Mouse (Mus musculus) embryonic facial prominence, embryonic 15.5 days (tissue): ENCODE measurements around the gene Sppl3. TPM values are rescaled to one million over a fixed set of nuclear protein-coding genes. Genes with fewer than 3 reads are reported as not detected.
A peak's percentile ranks its signal among the peaks of the same experiment; 100 is the strongest.

ENCODE experiments used
- ATAC-seq: fragments of 200-750 bp; cut with Nextera tagmentation; 2 replicates; pipeline ENCODE4 v1.8.0; 2017; ENCODE audit warnings: low read depth, moderate TSS enrichment; ENCODE audit not compliant: insufficient number of reproducible peaks, low FRiP score, low TSS enrichment
- H3K27ac ChIP-seq: fragments of 300-500 bp; sonication (generic); replicated peaks from 2 replicates; pipeline ENCODE4 v1.5.1; 2015; ENCODE audit warnings: mild to moderate bottlenecking, inconsistent platforms
- H3K27me3 ChIP-seq: fragments of 300-500 bp; sonication (generic); 2 replicates; pipeline ENCODE4 v1.6.1; 2015; ENCODE audit warnings: inconsistent platforms
- H3K36me3 ChIP-seq: fragments of 300-500 bp; sonication (generic); 2 replicates; pipeline ENCODE4 v1.6.1; 2015; ENCODE audit warnings: mild to moderate bottlenecking, inconsistent platforms
- H3K4me1 ChIP-seq: fragments of 300-500 bp; sonication (generic); 2 replicates; pipeline ENCODE4 v1.6.1; 2015; ENCODE audit warnings: inconsistent platforms
- H3K4me2 ChIP-seq: fragments of 300-500 bp; sonication (generic); replicated peaks from 2 replicates; pipeline ENCODE4 v1.6.1; 2015; ENCODE audit warnings: mild to moderate bottlenecking, inconsistent platforms
- H3K4me3 ChIP-seq: fragments of 300-500 bp; sonication (generic); replicated peaks from 2 replicates; pipeline ENCODE4 v1.5.1; 2015; ENCODE audit warnings: mild to moderate bottlenecking, inconsistent platforms
- H3K9ac ChIP-seq: fragments of 300-500 bp; sonication (generic); 2 replicates; pipeline ENCODE4 v1.6.1; 2015; ENCODE audit warnings: inconsistent platforms
- H3K9me3 ChIP-seq: fragments of 300-500 bp; sonication (generic); replicated peaks from 2 replicates; pipeline ENCODE4 v1.6.1; 2016; ENCODE audit warnings: inconsistent platforms
- WGBS: fragments of 180-500 bp; shearing (Covaris S2); methylation state at CpG from one replicate; pipeline ENCODE4 v1.1.7; 2015; 5-methylcytosine and 5-hydroxymethylcytosine counted together
- polyA plus RNA-seq: library from polyadenylated mRNA; unstranded; fragments of >200 nt; fragmentation: Nextera tagmentation; extraction: Ambion mirVana; gene quantifications from 2 replicates; pipeline ENCODE4 v1.2.1, GENCODE M21; 2015

Sppl3 gene
- polyA plus RNA-seq, 1 experiment from 2014 or later, result 20.9 TPM

DNA sequence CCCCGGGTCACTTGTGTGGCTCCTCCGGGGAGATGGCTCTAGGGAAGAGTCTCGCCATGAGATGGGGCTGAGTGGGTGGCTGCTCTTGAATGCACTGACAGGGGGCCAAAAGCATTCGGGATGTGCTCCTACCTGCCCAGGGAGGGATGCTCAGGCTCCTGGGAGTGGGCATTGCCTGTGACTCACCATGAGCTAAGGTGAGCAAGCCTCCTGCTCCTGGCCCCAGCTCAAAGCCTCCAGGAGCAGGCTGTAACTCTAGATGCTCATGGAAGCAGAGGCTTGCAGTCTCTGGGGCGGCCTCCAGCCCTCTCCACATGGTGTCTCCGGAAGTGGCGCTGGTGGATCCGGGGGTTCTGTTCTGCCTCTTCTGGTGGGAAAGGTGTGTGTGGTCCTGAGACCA is 9.5 kb upstream of the Sppl3 start:
- ATAC-seq, result peak; percentile 17; the same call in 1 of the 2 replicates
- H3K4me1 ChIP-seq, result peaks cover 13% of the 10 kb centered on the region; the same call in 1 of the 2 replicates
- H3K4me2 ChIP-seq, result peak overlapping the region; percentile 3; the same call in 1 of the 2 replicates
- H3K36me3 ChIP-seq, result no peaks in the 10 kb centered on the region
- 39% methylated on average over 8 of the region's 8 CpGs for WGBS
- H3K9ac ChIP-seq, result no peak overlapping the region
- H3K27me3 ChIP-seq, result no peaks in the 10 kb centered on the region
- no peak overlapping the region for H3K4me3 ChIP-seq
- H3K9me3 ChIP-seq, result no peaks in the 10 kb centered on the region
- peak overlapping the region; percentile 71 for H3K27ac ChIP-seq

DNA sequence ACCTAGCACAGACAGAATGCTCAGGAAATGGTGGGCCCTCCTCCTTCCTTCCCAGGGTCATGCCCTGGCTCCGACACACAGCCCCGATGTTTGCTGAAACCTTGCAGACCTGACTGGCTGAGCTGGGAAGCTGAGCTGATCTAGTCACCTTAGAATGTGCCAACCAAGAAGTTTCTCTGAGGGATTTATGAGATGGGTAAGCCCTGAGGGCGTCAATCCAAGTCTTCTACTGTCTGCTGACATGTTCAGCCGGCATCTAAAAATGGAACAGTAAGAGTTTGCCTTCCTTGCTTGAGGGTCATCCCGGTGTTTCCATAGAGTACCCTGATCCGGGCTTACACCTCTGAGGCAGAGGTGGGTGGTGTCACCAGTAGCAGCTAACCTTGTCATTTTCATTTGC is 8.2 kb upstream of the Sppl3 start:
- H3K27ac ChIP-seq, result no peak overlapping the region
- 66% methylated on average over 6 of the region's 6 CpGs for WGBS
- H3K36me3 ChIP-seq, result no peaks in the 10 kb centered on the region
- no peak overlapping the region for H3K4me2 ChIP-seq
- no peaks in the 10 kb centered on the region for H3K9me3 ChIP-seq
- ATAC-seq, result no peak
- H3K27me3 ChIP-seq, result no peaks in the 10 kb centered on the region
- peaks cover 24% of the 10 kb centered on the region for H3K4me1 ChIP-seq
- H3K4me3 ChIP-seq, result no peak overlapping the region
- H3K9ac ChIP-seq, result no peak overlapping the region

DNA sequence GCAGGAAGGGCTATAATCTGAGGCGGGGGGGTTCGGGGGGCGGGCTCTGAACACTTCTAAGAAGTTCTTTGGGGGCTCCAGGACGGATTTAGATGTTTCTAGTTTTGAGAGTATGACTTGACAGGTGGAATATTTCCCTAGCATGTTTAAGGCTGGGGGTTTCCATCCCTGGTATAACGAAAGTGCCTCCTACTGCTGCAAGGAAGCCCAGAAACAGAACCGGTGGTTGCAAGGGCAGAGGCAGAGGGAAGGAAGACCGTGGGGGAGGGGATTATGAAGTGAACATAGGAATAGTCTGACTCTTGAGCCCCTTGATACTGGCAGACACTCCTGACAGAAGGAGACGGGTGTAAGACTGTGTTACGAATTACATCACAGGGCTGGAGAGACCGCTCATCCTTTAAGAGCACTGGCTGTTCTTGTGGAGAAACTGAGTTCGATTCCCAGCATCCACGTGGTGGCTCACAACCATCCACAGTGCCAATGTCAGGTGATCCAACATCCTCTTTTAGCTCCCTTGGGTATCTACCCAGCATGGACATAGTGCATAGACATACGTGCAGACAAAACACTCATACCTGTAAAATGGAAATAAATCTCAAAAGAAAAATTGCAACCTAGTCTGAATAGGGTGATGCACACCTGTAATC is 7.6 kb upstream of the Sppl3 start:
- Histone ChIP-seq H3K4me1 (peaks cover 27% of the 10 kb centered on the region), H3K9me3 (no peaks in the 10 kb centered on the region), H3K4me2 (no peak overlapping the region), H3K4me3 (no peak overlapping the region), H3K27me3 (no peaks in the 10 kb centered on the region), H3K36me3 (no peaks in the 10 kb centered on the region), H3K27ac (no peak overlapping the region), H3K9ac (no peak overlapping the region)
- 72% methylated on average over 13 of the region's 13 CpGs for WGBS
- ATAC-seq, result no peak

DNA sequence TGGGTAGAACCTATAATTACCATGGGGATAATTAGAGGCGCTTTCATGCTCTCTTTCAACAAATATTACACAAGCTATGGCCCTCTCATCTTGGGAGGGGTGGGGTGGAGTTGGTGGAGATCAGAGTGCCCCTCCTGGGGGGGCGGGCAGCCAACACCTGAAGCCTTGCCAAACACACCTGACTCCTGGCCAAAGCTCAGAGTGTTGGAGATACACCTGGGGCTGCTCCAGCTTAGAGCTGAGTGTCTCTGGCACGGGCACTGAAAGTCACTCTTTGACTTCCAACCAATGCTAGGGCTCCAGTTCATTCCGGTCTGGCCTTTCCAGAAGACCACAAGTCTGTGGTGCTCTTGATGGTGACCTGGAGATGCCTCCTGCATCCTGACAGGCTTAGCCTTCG is 3.2 kb upstream of the Sppl3 start:
- Histone ChIP-seq H3K4me1 (peaks cover 36% of the 10 kb centered on the region), H3K36me3 (no peaks in the 10 kb centered on the region), H3K9ac (no peak overlapping the region), H3K4me2 (no peak overlapping the region), H3K9me3 (no peaks in the 10 kb centered on the region), H3K27ac (peak overlapping the region; percentile 89), H3K27me3 (no peaks in the 10 kb centered on the region), H3K4me3 (no peak overlapping the region)
- ATAC-seq, result no peak
- 73% methylated on average over 5 of the region's 5 CpGs for WGBS

DNA sequence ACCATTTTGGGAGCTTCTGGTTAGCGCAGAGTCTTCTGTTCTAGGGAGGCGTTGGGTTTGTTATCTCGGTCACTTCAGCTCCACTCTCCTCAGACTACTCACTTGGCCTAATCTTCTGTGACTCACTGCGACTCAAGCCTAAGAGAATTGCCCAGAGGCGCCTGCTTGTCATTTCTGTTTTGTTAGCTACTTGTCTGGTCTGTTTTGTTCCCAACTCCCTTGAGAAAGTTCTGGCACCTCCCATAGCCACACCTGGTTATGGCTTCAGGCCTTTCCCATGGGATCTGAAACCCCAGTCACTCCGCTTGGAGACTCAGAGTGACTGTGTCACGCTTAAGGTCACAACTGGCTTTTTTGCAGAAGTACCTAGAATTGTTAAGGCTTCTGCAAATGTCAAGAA is 2.6 kb upstream of the Sppl3 start:
- WGBS, result 74% methylated on average over 7 of the region's 7 CpGs
- Histone ChIP-seq H3K27ac (peak overlapping the region; percentile 89), H3K4me2 (no peak overlapping the region), H3K4me1 (peaks cover 39% of the 10 kb centered on the region), H3K36me3 (no peaks in the 10 kb centered on the region), H3K27me3 (no peaks in the 10 kb centered on the region), H3K9ac (no peak overlapping the region), H3K4me3 (no peak overlapping the region), H3K9me3 (no peaks in the 10 kb centered on the region)
- ATAC-seq, result no peak

DNA sequence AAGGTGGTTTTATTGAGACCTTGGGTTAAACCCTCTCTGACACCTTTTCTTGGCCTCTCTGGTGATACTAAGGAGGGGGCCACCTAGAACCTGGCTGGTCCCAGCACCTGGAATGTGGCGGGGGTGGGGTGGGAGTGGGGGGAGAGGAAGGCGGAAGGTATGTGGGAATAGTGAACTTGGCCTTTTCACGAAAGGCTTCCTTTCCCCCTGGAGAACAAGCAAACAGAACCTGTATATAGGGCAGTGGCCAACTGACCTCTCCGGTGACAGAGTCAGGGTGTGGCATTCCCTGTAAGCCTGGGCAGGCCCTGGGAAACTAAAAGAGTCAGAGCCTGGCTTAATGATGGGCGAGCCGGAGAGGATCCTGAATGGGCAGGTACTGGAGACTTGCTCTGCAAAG is 1.8 kb upstream of the Sppl3 start:
- H3K9ac ChIP-seq, result no peak overlapping the region
- no peak for ATAC-seq
- 92% methylated on average over 6 of the region's 6 CpGs for WGBS
- no peaks in the 10 kb centered on the region for H3K9me3 ChIP-seq
- no peak overlapping the region for H3K4me3 ChIP-seq
- 0 out of 2 replicates have a peak overlapping the region, but pooled peaks have one; percentile 17 for H3K27ac ChIP-seq
- no peaks in the 10 kb centered on the region for H3K27me3 ChIP-seq
- no peak overlapping the region for H3K4me2 ChIP-seq
- H3K36me3 ChIP-seq, result no peaks in the 10 kb centered on the region
- peaks cover 38% of the 10 kb centered on the region for H3K4me1 ChIP-seq

DNA sequence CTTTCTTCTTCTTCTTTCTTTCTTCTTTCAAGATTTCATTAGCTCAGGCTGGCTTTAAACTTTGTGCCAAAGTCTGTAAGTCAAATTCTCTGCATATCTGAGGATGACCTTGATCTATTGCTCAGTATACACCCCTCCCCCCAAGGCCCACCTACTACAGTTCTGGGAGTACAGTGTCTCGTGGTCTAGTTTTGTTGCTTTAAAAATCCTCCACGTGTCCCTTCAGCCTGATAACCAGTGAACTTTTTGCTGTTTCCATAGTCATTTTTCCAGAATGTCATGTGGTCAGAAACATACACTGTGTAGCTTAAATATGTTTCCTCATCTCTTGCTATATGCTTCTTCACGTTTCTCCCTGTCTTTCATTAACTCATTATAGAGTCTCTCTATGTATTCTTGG is 976 bp upstream of the Sppl3 start:
- Histone ChIP-seq H3K4me2 (no peak overlapping the region; the same call in 1 of the 2 replicates), H3K27ac (no peak overlapping the region), H3K27me3 (no peaks in the 10 kb centered on the region), H3K9ac (no peak overlapping the region), H3K9me3 (no peaks in the 10 kb centered on the region), H3K4me1 (peaks cover 42% of the 10 kb centered on the region), H3K36me3 (no peaks in the 10 kb centered on the region), H3K4me3 (peak overlapping the region; percentile 84)
- WGBS, result 50% methylated on average over 3 of the region's 3 CpGs
- ATAC-seq, result no peak

DNA sequence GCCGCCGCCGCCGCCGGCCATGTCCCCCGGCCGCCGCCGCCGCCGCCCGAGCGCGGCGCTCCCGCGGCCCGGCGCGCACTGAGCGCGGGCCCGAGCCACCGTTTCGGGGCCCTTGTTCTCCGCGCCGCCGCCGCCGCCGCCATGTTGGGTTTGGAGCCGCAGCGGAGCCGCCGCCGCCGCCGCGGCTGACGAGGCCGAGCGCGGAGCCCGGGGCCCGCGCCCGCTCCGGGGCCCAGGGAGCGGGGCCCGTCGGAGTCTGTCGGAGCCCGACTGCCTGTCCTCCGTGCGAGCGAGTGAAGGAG is 231 bp downstream of the Sppl3 start:
- Histone ChIP-seq H3K9ac (peak overlapping the region; percentile 99), H3K9me3 (no peaks in the 10 kb centered on the region), H3K36me3 (no peaks in the 10 kb centered on the region), H3K4me3 (peak overlapping the region; percentile 84), H3K4me2 (peak overlapping the region; percentile 81; the same call in 1 of the 2 replicates), H3K27me3 (no peaks in the 10 kb centered on the region), H3K4me1 (peaks cover 42% of the 10 kb centered on the region), H3K27ac (peak overlapping the region; percentile 86)
- ATAC-seq, result no peak
- 0% methylated on average over 20 of the region's 57 CpGs for WGBS

DNA sequence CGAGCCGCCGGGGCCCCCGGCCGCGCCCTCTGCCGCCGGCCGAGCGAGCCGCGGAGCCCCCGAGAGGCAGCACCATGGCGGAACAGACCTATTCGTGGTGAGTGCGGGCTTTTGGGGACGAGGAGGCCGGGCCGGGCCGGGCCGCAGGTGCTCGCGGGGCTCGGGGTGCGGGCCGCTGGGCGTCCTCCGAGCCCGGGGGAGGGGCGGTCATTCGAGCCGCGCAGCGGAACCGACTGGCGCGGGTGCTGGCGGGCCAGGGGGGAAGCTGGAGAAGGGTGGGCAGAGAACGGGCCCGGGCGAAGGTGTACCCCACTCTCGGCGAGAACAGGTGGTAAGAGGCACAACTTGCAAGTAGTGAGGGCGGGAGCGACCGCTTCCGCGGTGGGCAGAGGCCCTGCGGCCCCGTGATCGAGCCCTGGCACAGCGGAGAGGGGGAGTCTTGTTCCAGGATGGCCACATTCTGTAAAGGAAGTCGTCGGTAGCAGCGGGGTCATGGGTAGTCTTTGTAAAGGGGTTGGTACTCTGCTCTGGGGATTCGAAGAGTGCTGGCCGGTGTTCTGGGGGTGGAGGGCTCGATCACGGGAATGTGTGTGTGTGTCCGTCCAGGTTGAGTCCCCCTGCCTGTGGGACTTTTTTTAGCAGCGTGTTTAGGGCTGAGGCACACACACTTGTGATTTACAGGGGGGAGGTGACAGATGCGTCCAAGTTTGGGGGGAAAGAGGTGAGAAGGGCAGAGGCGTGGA is 753 bp downstream of the Sppl3 start:
- no peak for ATAC-seq
- H3K4me1 ChIP-seq, result peaks cover 41% of the 10 kb centered on the region

DNA sequence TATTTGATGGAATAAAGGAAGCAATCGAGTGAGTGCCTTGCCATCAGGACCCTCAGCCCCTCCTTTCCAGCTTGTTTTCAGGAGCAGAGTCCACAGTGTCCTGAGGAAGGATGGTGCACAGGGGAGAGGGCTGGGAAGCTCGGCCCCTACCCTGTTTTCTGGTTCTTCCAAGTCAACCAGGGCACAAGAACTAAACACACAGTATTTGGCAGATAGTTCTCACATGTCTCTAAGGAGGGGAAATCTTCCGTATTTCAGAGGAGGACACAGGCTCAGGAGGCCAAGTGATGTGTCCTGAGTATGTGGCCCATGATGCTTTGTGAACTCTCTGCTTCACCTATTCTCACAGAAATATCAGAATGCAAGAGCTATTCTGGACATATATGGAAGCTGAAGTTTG is 2.5 kb downstream of the Sppl3 start:
- H3K27ac ChIP-seq, result no peak overlapping the region
- H3K4me2 ChIP-seq, result peak overlapping the region; percentile 81
- H3K27me3 ChIP-seq, result no peaks in the 10 kb centered on the region
- H3K4me1 ChIP-seq, result peaks cover 28% of the 10 kb centered on the region
- no peak overlapping the region for H3K9ac ChIP-seq
- H3K9me3 ChIP-seq, result no peaks in the 10 kb centered on the region
- WGBS, result 66% methylated on average over 3 of the region's 3 CpGs
- H3K4me3 ChIP-seq, result peak overlapping the region; percentile 84
- H3K36me3 ChIP-seq, result no peaks in the 10 kb centered on the region
- no peak for ATAC-seq

More for the DNA sequence above, 753 bp downstream of the Sppl3 start:
- Histone ChIP-seq H3K36me3 (no peaks in the 10 kb centered on the region), H3K4me3 (peak overlapping the region; percentile 84), H3K9ac (peak overlapping the region; percentile 99), H3K9me3 (no peaks in the 10 kb centered on the region), H3K27me3 (no peaks in the 10 kb centered on the region), H3K4me2 (peak overlapping the region; percentile 81), H3K27ac (peak overlapping the region; percentile 86)
- 0% methylated on average over 56 of the region's 63 CpGs for WGBS

DNA sequence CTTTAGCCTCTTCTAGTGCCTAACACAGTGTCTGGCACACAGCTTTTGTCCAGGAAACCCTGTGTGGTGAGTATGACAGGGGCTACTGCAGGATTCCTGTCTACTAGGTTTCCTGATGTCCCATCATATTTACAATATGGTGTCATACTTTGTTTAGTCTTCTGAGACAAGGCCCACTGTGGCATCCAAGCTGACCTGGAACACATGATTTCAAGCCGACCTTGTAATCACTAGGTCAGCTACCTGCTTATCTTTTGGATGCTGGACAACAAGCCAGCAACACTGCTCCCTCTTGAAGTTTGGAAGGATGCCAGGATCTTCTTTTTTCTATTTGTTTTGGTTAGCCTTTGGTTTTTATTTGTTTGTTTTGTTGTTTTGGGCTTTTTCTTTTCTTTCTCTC is 3.6 kb downstream of the Sppl3 start:
- no peak overlapping the region for H3K27ac ChIP-seq
- 54% methylated on average over 1 of the region's 1 CpGs for WGBS
- H3K4me2 ChIP-seq, result no peak overlapping the region
- H3K9ac ChIP-seq, result no peak overlapping the region
- no peaks in the 10 kb centered on the region for H3K36me3 ChIP-seq
- H3K9me3 ChIP-seq, result no peaks in the 10 kb centered on the region
- H3K27me3 ChIP-seq, result no peaks in the 10 kb centered on the region
- no peak overlapping the region for H3K4me3 ChIP-seq
- peaks cover 31% of the 10 kb centered on the region for H3K4me1 ChIP-seq
- no peak for ATAC-seq

DNA sequence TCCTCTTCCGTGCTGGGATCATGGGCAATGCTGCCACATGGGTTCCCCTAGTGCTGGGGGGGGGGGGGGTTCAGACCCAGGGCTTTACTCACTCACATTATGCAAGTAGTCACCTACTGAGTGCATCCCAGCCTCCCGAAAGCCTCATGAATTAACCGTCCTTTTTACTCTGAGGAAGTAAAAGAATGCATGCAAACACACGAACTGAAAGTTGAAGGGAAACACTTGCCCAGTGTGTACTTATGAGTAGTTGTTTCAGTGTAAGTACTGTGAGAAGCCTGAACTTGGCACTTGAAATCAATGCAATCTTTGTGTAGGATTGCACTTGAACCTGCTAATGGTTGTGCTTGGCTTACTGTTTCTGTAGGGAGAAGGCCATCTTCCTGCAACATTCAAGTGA is 4.2 kb downstream of the Sppl3 start:
- 65% methylated on average over 4 of the region's 4 CpGs for WGBS
- no peak overlapping the region for H3K9ac ChIP-seq
- H3K27ac ChIP-seq, result no peak overlapping the region
- no peak for ATAC-seq
- H3K36me3 ChIP-seq, result no peaks in the 10 kb centered on the region
- no peak overlapping the region for H3K4me2 ChIP-seq
- H3K4me3 ChIP-seq, result no peak overlapping the region
- no peaks in the 10 kb centered on the region for H3K9me3 ChIP-seq
- peaks cover 28% of the 10 kb centered on the region for H3K4me1 ChIP-seq
- no peaks in the 10 kb centered on the region for H3K27me3 ChIP-seq
